Mouse (Mus musculus) E14TG2a.4 (cell line): Measurements from ENCODE around the gene Elf1.

Experiments used
- H3K27me3 ChIP-seq: 2 replicates; pipeline ENCODE4 v1.6.1; 2014; ENCODE audit warnings: low read length, control low read depth; ENCODE audit not compliant: insufficient read depth
- H3K36me3 ChIP-seq: 2 replicates; pipeline ENCODE4 v1.6.1; 2014; ENCODE audit warnings: low read length, control low read depth; ENCODE audit not compliant: insufficient read depth
- H3K4me1 ChIP-seq: replicated peaks from 2 replicates; pipeline ENCODE4 v1.6.1; 2014; ENCODE audit warnings: low read depth, low read length, control low read depth
- H3K4me3 ChIP-seq: replicated peaks from 2 replicates; pipeline ENCODE4 v1.5.1; 2014; ENCODE audit warnings: mild to moderate bottlenecking, low read length
- H3K9me3 ChIP-seq: 2 replicates; pipeline ENCODE4 v1.6.1; 2014; ENCODE audit warnings: low read length, control low read depth
- CTCF ChIP-seq: conservative IDR thresholded peaks from 2 replicates; pipeline ENCODE4 v1.5.1; 2014; ENCODE audit warnings: low read length
- NANOG ChIP-seq: IDR thresholded peaks from 2 replicates; pipeline ENCODE4 v1.6.1; 2014; ENCODE audit warnings: borderline replicate concordance, low read length, mixed read lengths
- POU5F1 ChIP-seq: IDR thresholded peaks from 2 replicates; pipeline ENCODE4 v1.6.1; 2014; ENCODE audit warnings: low read length, borderline replicate concordance

The Elf1 gene

GRCm38 (mm10) chr14:79503371-79504075 is 22.5 kb downstream of the Elf1 start:
- Histone ChIP-seq H3K9me3 (no peaks in the 10 kb centered on the region), H3K4me1 (peaks cover 11% of the 10 kb centered on the region), H3K4me3 (no peak overlapping the region), H3K36me3 (no peaks in the 10 kb centered on the region), H3K27me3 (no peaks in the 10 kb centered on the region)
- TF ChIP-seq POU5F1, result no peak
- no peak for TF ChIP-seq CTCF
- TF ChIP-seq NANOG, result no peak

GRCm38 (mm10) chr14:79504246-79505006 is 23.4 kb downstream of the Elf1 start:
- Histone ChIP-seq H3K9me3 (no peaks in the 10 kb centered on the region), H3K27me3 (no peaks in the 10 kb centered on the region), H3K36me3 (no peaks in the 10 kb centered on the region), H3K4me3 (no peak overlapping the region), H3K4me1 (peaks cover 18% of the 10 kb centered on the region)
- TF ChIP-seq NANOG (no peak), CTCF (no peak)

GRCm38 (mm10) chr14:79506207-79506606 is 25.2 kb downstream of the Elf1 start:
- TF ChIP-seq NANOG, result no peak
- TF ChIP-seq POU5F1, result no peak
- TF ChIP-seq CTCF, result no peak
- H3K36me3 ChIP-seq, result no peaks in the 10 kb centered on the region

GRCm38 (mm10) chr14:79507846-79508245 is 26.9 kb downstream of the Elf1 start:
- TF ChIP-seq POU5F1 (no peak), NANOG (no peak), CTCF (no peak)
- H3K36me3 ChIP-seq, result no peaks in the 10 kb centered on the region
- H3K9me3 ChIP-seq, result no peaks in the 10 kb centered on the region

More at GRCm38 (mm10) chr14:79506207-79506606, 25.2 kb downstream of the Elf1 start:
- Histone ChIP-seq H3K4me1 (peaks cover 18% of the 10 kb centered on the region), H3K4me3 (no peak overlapping the region), H3K27me3 (no peaks in the 10 kb centered on the region), H3K9me3 (no peaks in the 10 kb centered on the region)

GRCm38 (mm10) chr14:79508662-79509305 is 27.8 kb downstream of the Elf1 start:
- H3K27me3 ChIP-seq, result no peaks in the 10 kb centered on the region
- H3K4me1 ChIP-seq, result peaks cover 18% of the 10 kb centered on the region
- H3K36me3 ChIP-seq, result no peaks in the 10 kb centered on the region
- TF ChIP-seq POU5F1 (no peak), NANOG (no peak), CTCF (no peak)
- no peaks in the 10 kb centered on the region for H3K9me3 ChIP-seq
- no peak overlapping the region for H3K4me3 ChIP-seq

More at GRCm38 (mm10) chr14:79507846-79508245, 26.9 kb downstream of the Elf1 start:
- Histone ChIP-seq H3K4me3 (no peak overlapping the region), H3K27me3 (no peaks in the 10 kb centered on the region), H3K4me1 (peaks cover 18% of the 10 kb centered on the region)

GRCm38 (mm10) chr14:79511521-79511920 is 30.5 kb downstream of the Elf1 start:
- Histone ChIP-seq H3K4me1 (peaks cover 33% of the 10 kb centered on the region), H3K9me3 (no peaks in the 10 kb centered on the region), H3K36me3 (no peaks in the 10 kb centered on the region), H3K4me3 (no peak overlapping the region), H3K27me3 (no peaks in the 10 kb centered on the region)
- TF ChIP-seq NANOG (no peak), POU5F1 (no peak), CTCF (no peak)

GRCm38 (mm10) chr14:79513951-79514350 is 33.0 kb downstream of the Elf1 start:
- no peaks in the 10 kb centered on the region for H3K36me3 ChIP-seq
- H3K27me3 ChIP-seq, result no peaks in the 10 kb centered on the region
- TF ChIP-seq NANOG (no peak), CTCF (peak; percentile 36)
- no peak overlapping the region for H3K4me3 ChIP-seq
- no peaks in the 10 kb centered on the region for H3K9me3 ChIP-seq
- peaks cover 28% of the 10 kb centered on the region for H3K4me1 ChIP-seq

- TF ChIP-seq POU5F1, result no peak
- TF ChIP-seq NANOG, result no peak
- no peak for TF ChIP-seq CTCF
- H3K9me3 ChIP-seq, result no peaks in the 10 kb centered on the region
- no peaks in the 10 kb centered on the region for H3K27me3 ChIP-seq
- H3K4me1 ChIP-seq, result peaks cover 28% of the 10 kb centered on the region
- no peaks in the 10 kb centered on the region for H3K36me3 ChIP-seq
- no peak overlapping the region for H3K4me3 ChIP-seq
Observed at GRCm38 (mm10) chr14:79515100-79515499, 34.1 kb downstream of the Elf1 start.
